32 mouse cellular contexts compared by ENCODE assay signal in genomic region chr5:88602713-88603112, GRCm38 (mm10).
"Had no signal": no experiment of that assay in that cellular context is flagged by ENCODE, and none has a peak within 500 bp of the region (broad histone marks: within the 10 kb centered on the region; RNA-seq: fewer than 3 reads in every experiment).

No protein-coding gene starts in this region.

- H3K36me3 ChIP-seq: heart, embryonic 10.5 days; heart, embryonic 12.5 days; heart, embryonic 13.5 days; heart, embryonic 15.5 days; intestine, embryonic 15.5 days had no signal

- H3K4me1 ChIP-seq: hindbrain, embryonic 10.5 days; hindbrain, embryonic 12.5 days; hindbrain, embryonic 13.5 days; hindbrain, embryonic 15.5 days; intestine, embryonic 15.5 days had no signal

- ATAC-seq: hindbrain, embryonic 16.5 days; hindbrain, postnatal 0 days; inflammation-experienced regulatory T-cells, adult 6 months; intestine, embryonic 15.5 days; intestine, embryonic 16.5 days; intestine, postnatal 0 days had no signal

- H3K4me2 ChIP-seq: heart, embryonic 11.5 days; heart, embryonic 12.5 days; heart, embryonic 13.5 days; heart, embryonic 15.5 days; hindbrain, embryonic 12.5 days; hindbrain, embryonic 13.5 days; hindbrain, embryonic 14.5 days; hindbrain, embryonic 15.5 days; intestine, embryonic 15.5 days had no signal

- DNase-seq: heart, adult 18-20 months; heart, adult 2 months; heart, postnatal 10 days; heart, postnatal 14 days; heart, postnatal 36 days; heart, postnatal 4 days; kidney, adult 18-20 months; kidney, adult 8-10 months; kidney, postnatal 10 days; kidney, postnatal 14 days; kidney, postnatal 25 days; kidney, postnatal 36 days; layer of hippocampus, adult 9-11 months; layer of hippocampus, postnatal 36 days had no signal

- H3K4me3 ChIP-seq: heart, adult 2 months; heart, embryonic 10.5 days; heart, embryonic 12.5 days; heart, embryonic 13.5 days; heart, embryonic 15.5 days; hindbrain, embryonic 10.5 days; hindbrain, embryonic 12.5 days; hindbrain, embryonic 13.5 days; hindbrain, embryonic 15.5 days; intestine, embryonic 15.5 days; layer of hippocampus, adult 2 months; left cerebral cortex, adult 2 months had no signal

- H3K9ac ChIP-seq: heart, embryonic 12.5 days; heart, embryonic 13.5 days; heart, embryonic 15.5 days; hindbrain, embryonic 12.5 days; hindbrain, embryonic 13.5 days; hindbrain, embryonic 14.5 days; hindbrain, embryonic 15.5 days; intestine, embryonic 15.5 days had no signal

- H3K9me3 ChIP-seq: heart, embryonic 10.5 days; heart, embryonic 12.5 days; heart, embryonic 13.5 days; heart, embryonic 15.5 days; hindbrain, embryonic 10.5 days; hindbrain, embryonic 12.5 days; hindbrain, embryonic 13.5 days; hindbrain, embryonic 15.5 days; intestine, embryonic 15.5 days had no signal

- H3K27ac ChIP-seq: heart, adult 2 months; heart, embryonic 10.5 days; heart, embryonic 13.5 days; heart, embryonic 15.5 days; hindbrain, embryonic 10.5 days; hindbrain, embryonic 12.5 days; hindbrain, embryonic 13.5 days; hindbrain, embryonic 14.5 days; hindbrain, embryonic 15.5 days; hindbrain, postnatal 0 days; intestine, embryonic 15.5 days; layer of hippocampus, adult 2 months; left cerebral cortex, adult 2 months had no signal

- H3K27me3 ChIP-seq: heart, embryonic 12.5 days; heart, embryonic 13.5 days; heart, embryonic 15.5 days; hindbrain, embryonic 12.5 days; hindbrain, embryonic 13.5 days; hindbrain, embryonic 15.5 days; intestine, embryonic 15.5 days had no signal
